Comparison of ENCODE assay signal across 7 mouse cellular contexts in the genomic region with DNA sequence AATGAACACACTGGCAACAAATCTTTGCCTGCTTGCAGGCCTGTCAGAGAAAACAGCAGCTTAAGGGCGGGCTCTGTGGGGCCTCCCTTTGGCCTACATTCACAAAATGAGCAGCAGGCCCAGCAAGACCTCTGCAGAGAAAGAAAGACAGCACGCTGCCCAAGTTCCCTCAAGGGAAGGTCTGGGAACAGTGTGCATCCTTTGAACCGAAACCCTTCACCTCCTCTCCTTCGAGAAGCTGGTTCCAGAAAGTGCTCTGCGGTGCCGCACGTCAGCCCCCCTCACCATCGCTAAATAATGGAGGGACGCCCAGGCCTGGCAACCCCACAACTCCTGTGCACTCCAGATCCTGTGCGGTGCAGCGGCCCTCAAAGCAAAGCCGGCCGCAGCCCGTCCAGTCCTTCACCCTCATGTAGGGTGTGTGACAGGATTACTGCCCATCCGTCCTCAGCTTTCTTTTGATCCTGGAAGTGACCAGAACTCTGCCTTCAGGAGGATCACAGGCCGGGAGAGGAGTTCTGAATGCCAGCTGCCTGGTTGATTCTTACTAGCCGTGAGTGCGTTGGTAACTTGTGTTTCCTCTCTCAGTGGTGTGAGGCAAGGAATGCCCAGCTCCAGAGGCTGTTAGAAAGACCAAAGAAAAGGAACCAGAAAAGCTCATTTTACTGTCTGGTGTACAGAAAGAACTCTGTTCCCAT. TPM values are rescaled to one million over a fixed set of nuclear protein-coding genes. Genes with fewer than 3 reads are reported as not detected.
DNase-seq lines count a peak whose midpoint lies in the region; ATAC-seq and TF ChIP-seq lines count a peak whose summit lies in the region.

No protein-coding gene starts in this region.

- 90% methylated on average over 18 of the region's 18 CpGs for WGBS in liver, postnatal 0 days (ENCODE audit: insufficient replicate concordance)
- WGBS in neural tube, embryonic 15.5 days: 43% methylated on average over 18 of the region's 18 CpGs

- no peak overlapping the region for H3K9ac ChIP-seq in liver, postnatal 0 days (replicated peaks)
- H3K9ac ChIP-seq in neural tube, embryonic 15.5 days (replicated peaks): no peak overlapping the region

- TF ChIP-seq CTCF in liver, postnatal 0 days (IDR thresholded peaks at IDR 0.05; ENCODE audit: low read depth): no peak

- no peaks in the 10 kb centered on the region for H3K36me3 ChIP-seq in liver, postnatal 0 days (replicated peaks; ENCODE audit: insufficient read depth, low read length)
- H3K36me3 ChIP-seq in neural tube, embryonic 15.5 days: no peaks in the 10 kb centered on the region

- ATAC-seq in liver, postnatal 0 days: no peak
- ATAC-seq in neural tube, embryonic 15.5 days (ENCODE audit: low FRiP score): no peak

- 0 out of 2 replicates have a peak overlapping the region, but pooled peaks have one; percentile 49 for H3K27ac ChIP-seq in liver, postnatal 0 days (ENCODE audit: low read depth)
- peak overlapping the region; percentile 62 for H3K27ac ChIP-seq in neural tube, embryonic 15.5 days (replicated peaks)

- no peaks in the 10 kb centered on the region; the same call in 1 of the 2 replicates for H3K4me1 ChIP-seq in liver, postnatal 0 days (ENCODE audit: insufficient read depth)
- H3K4me1 ChIP-seq in neural tube, embryonic 15.5 days: peaks cover 5% of the 10 kb centered on the region; the same call in 1 of the 2 replicates

- no peaks in the 10 kb centered on the region for H3K9me3 ChIP-seq in liver, postnatal 0 days (ENCODE audit: low read length)
- no peaks in the 10 kb centered on the region for H3K9me3 ChIP-seq in neural tube, embryonic 15.5 days (replicated peaks)

- H3K27me3 ChIP-seq in liver, postnatal 0 days (ENCODE audit: insufficient read depth, low read length): no peaks in the 10 kb centered on the region
- H3K27me3 ChIP-seq in neural tube, embryonic 15.5 days (replicated peaks): no peaks in the 10 kb centered on the region

- H3K4me3 ChIP-seq in liver, postnatal 0 days (ENCODE audit: low read depth, low read length): no peak overlapping the region
- no peak overlapping the region for H3K4me3 ChIP-seq in neural tube, embryonic 15.5 days (replicated peaks)

- H3K4me2 ChIP-seq in liver, postnatal 0 days (ENCODE audit: low read depth, low read length): 0 out of 2 replicates have a peak overlapping the region, but pooled peaks have one; percentile 24
- H3K4me2 ChIP-seq in neural tube, embryonic 15.5 days: no peak overlapping the region

- DNase-seq in liver, postnatal 0 days: no peak
- no peak for DNase-seq in liver
- DNase-seq in embryo, embryonic 10.5 days (ENCODE audit: low spot score): peak; percentile 39
- DNase-seq in gastrocnemius, postnatal 25 days: peak; percentile 69
- DNase-seq in lung, postnatal 36 days: no peak
- DNase-seq in thymus, postnatal 25 days: no peak

- TF ChIP-seq EP300 in liver, postnatal 0 days (IDR thresholded peaks at IDR 0.05; ENCODE audit: low read depth): no peak

RNA-seq across cellular contexts. Expression of gene Xpnpep1, which starts 11.4 kb away (rescaled TPM):
- polyA plus RNA-seq in liver, postnatal 0 days (2015; fragmentation: Nextera tagmentation; extraction: Ambion mirVana): 55.4 and 62.0 TPM in 2 replicates
- total RNA-seq in gastrocnemius, postnatal 25 days (2021): 10 to 100 TPM; 52.6 to 57.3 TPM
- polyA plus RNA-seq in neural tube, embryonic 15.5 days (2015; fragmentation: Nextera tagmentation; extraction: Ambion mirVana): 117 and 118 TPM in 2 replicates

Comparison
In these comparisons a context has a peak if more than half of its experiments do, and no peak if none do; other contexts are left out.
1. DNase-seq: peak in embryo, embryonic 10.5 days (single experiment) and gastrocnemius, postnatal 25 days (single experiment); none in liver, postnatal 0 days (single experiment), liver (single experiment), lung, postnatal 36 days (single experiment) and thymus, postnatal 25 days (single experiment).